Mouse (Mus musculus) G1E (cell line): ENCODE results near the gene Hhex. TPM values are rescaled to one million over a fixed set of nuclear protein-coding genes. Genes with fewer than 3 reads are reported as not detected.

ENCODE experiments used
- ATAC-seq: 2 replicates; pipeline ENCODE4 v1.8.0; 2016; ENCODE audit warnings: mild to moderate bottlenecking; ENCODE audit not compliant: insufficient number of reproducible peaks, poor library complexity, low FRiP score, severe bottlenecking; ENCODE audit errors: extremely low read depth
- DNase-seq: peaks from one replicate; pipeline ENCODE4 v3.0.0; 2012; ENCODE audit warnings: low spot score
- H3K27me3 ChIP-seq: 2 replicates; pipeline ENCODE4 v1.6.1; 2012; ENCODE audit warnings: mild to moderate bottlenecking, low read length, inconsistent platforms; ENCODE audit not compliant: insufficient read depth
- H3K36me3 ChIP-seq: replicated peaks from 2 replicates; pipeline ENCODE3; 2012; ENCODE audit warnings: mild to moderate bottlenecking, inconsistent platforms
- H3K4me1 ChIP-seq: 2 replicates; pipeline ENCODE4 v1.6.1; 2012; ENCODE audit warnings: low read depth, low read length, inconsistent platforms, mixed read lengths; ENCODE audit not compliant: insufficient read depth
- H3K4me3 ChIP-seq: 2 replicates; pipeline ENCODE4 v1.5.1; 2012; ENCODE audit warnings: low read depth, mild to moderate bottlenecking, inconsistent platforms, low read length, moderate library complexity, mixed read lengths
- H3K9me3 ChIP-seq: replicated peaks from 2 replicates; pipeline ENCODE4 v1.6.1; 2012; ENCODE audit warnings: inconsistent platforms
- CTCF ChIP-seq: IDR thresholded peaks from 2 replicates; pipeline ENCODE4 v1.5.1; 2012; ENCODE audit warnings: low read depth, low read length, inconsistent platforms, mixed read lengths
- GATA1 ChIP-seq: IDR thresholded peaks from 2 replicates; pipeline ENCODE4 v1.6.1; 2012; ENCODE audit warnings: borderline replicate concordance, low read length, inconsistent platforms, mixed read lengths
- GATA2 ChIP-seq: IDR thresholded peaks from 2 replicates; pipeline ENCODE4 v1.6.1; 2012; ENCODE audit warnings: low read depth, low read length, inconsistent platforms, borderline replicate concordance
- POLR2AphosphoS5 ChIP-seq: IDR thresholded peaks from 2 replicates; pipeline ENCODE4 v1.6.1; 2012; ENCODE audit warnings: low read depth, low read length, inconsistent platforms; ENCODE audit not compliant: insufficient replicate concordance
- TAL1 ChIP-seq: conservative IDR thresholded peaks from 2 replicates; pipeline ENCODE4 v1.6.1; 2012; ENCODE audit warnings: low read depth, low read length, inconsistent platforms, mixed read lengths
- polyA plus RNA-seq: library from polyadenylated mRNA; stranded (reverse); fragments of >175 nt; gene quantifications from 2 replicates; pipeline ENCODE4 v1.2.3, GENCODE M21; 2012
- total RNA-seq, 2 experiments: library from RNA; stranded (forward) in 1 of 2; stranded (reverse) in 1 of 2; fragments of 200-1000 nt in 1 of 2; fragments of >200 nt in 1 of 2; fragmentation: Nextera tagmentation in 1 of 2; gene quantifications; 2 replicates each; pipeline ENCODE4 v1.2.3; 2014 to 2017

Gene Hhex
- total and polyA plus RNA-seq, 3 experiments = 45.2 to 214 (median 74.0) TPM

GRCm38 (mm10) chr19:37448212-37448611 is 13.6 kb downstream of the Hhex start:
- no peak overlapping the region for H3K4me3 ChIP-seq
- no peak for ATAC-seq
- TF ChIP-seq CTCF (no peak), TAL1 (no peak), GATA2 (no peak), POLR2AphosphoS5 (no peak), GATA1 (no peak)

GRCm38 (mm10) chr19:37449246-37449645 is 14.6 kb downstream of the Hhex start:
- ATAC-seq = no peak
- Histone ChIP-seq H3K4me3 (no peak overlapping the region), H3K36me3 (no peaks in the 10 kb centered on the region), H3K4me1 (peaks cover 15% of the 10 kb centered on the region; the same call in 1 of the 2 replicates), H3K27me3 (peaks cover 10% of the 10 kb centered on the region), H3K9me3 (no peaks in the 10 kb centered on the region; the same call in 1 of the 2 replicates)
- TF ChIP-seq POLR2AphosphoS5 (no peak), TAL1 (no peak), GATA2 (no peak), CTCF (no peak), GATA1 (no peak)
- no peak for DNase-seq

More at GRCm38 (mm10) chr19:37448212-37448611, 13.6 kb downstream of the Hhex start:
- Histone ChIP-seq H3K36me3 (no peaks in the 10 kb centered on the region), H3K4me1 (peaks cover 24% of the 10 kb centered on the region), H3K27me3 (peaks cover 10% of the 10 kb centered on the region), H3K9me3 (no peaks in the 10 kb centered on the region; the same call in 1 of the 2 replicates)
- no peak for DNase-seq

- H3K27me3 ChIP-seq = peaks cover 10% of the 10 kb centered on the region
- no peak for ATAC-seq
- DNase-seq = no peak
- no peaks in the 10 kb centered on the region for H3K36me3 ChIP-seq
- H3K4me3 ChIP-seq = no peak overlapping the region
- peaks cover 12% of the 10 kb centered on the region for H3K4me1 ChIP-seq
- TF ChIP-seq CTCF (no peak), GATA2 (no peak), TAL1 (no peak), POLR2AphosphoS5 (no peak), GATA1 (no peak)
- H3K9me3 ChIP-seq = peaks cover 11% of the 10 kb centered on the region
Observed at GRCm38 (mm10) chr19:37455528-37455927, 20.9 kb downstream of the Hhex start.

- Histone ChIP-seq H3K4me1 (peaks cover 12% of the 10 kb centered on the region), H3K4me3 (no peak overlapping the region), H3K27me3 (peaks cover 10% of the 10 kb centered on the region), H3K36me3 (no peaks in the 10 kb centered on the region), H3K9me3 (peaks cover 16% of the 10 kb centered on the region)
- ATAC-seq (no peak), DNase-seq (no peak)
- no peak for TF ChIP-seq GATA2
Observed at GRCm38 (mm10) chr19:37455961-37456360, 21.4 kb downstream of the Hhex start.

- Histone ChIP-seq H3K9me3 (peaks cover 17% of the 10 kb centered on the region), H3K4me1 (peaks cover 6% of the 10 kb centered on the region), H3K27me3 (no peaks in the 10 kb centered on the region; the same call in 1 of the 2 replicates), H3K36me3 (no peaks in the 10 kb centered on the region), H3K4me3 (no peak overlapping the region)
- DNase-seq = no peak
- no peak for ATAC-seq
- TF ChIP-seq POLR2AphosphoS5 (no peak), CTCF (no peak), TAL1 (no peak), GATA2 (no peak), GATA1 (no peak)
Observed at GRCm38 (mm10) chr19:37458013-37458412, 23.4 kb downstream of the Hhex start.

- no peak for DNase-seq
- no peaks in the 10 kb centered on the region for H3K9me3 ChIP-seq
- TF ChIP-seq GATA1 (no peak), CTCF (no peak), GATA2 (no peak), TAL1 (no peak), POLR2AphosphoS5 (no peak)
- H3K36me3 ChIP-seq = no peaks in the 10 kb centered on the region
- no peak overlapping the region for H3K4me3 ChIP-seq
- no peaks in the 10 kb centered on the region; the same call in 1 of the 2 replicates for H3K27me3 ChIP-seq
- peaks cover 27% of the 10 kb centered on the region for H3K4me1 ChIP-seq
- ATAC-seq = no peak
Observed at GRCm38 (mm10) chr19:37466403-37466802, 31.8 kb downstream of the Hhex start.

GRCm38 (mm10) chr19:37466978-37467377 is 32.4 kb downstream of the Hhex start:
- no peaks in the 10 kb centered on the region for H3K9me3 ChIP-seq
- ATAC-seq = no peak
- H3K36me3 ChIP-seq = no peaks in the 10 kb centered on the region
- no peak for DNase-seq
- no peaks in the 10 kb centered on the region; the same call in 1 of the 2 replicates for H3K27me3 ChIP-seq
- peaks cover 27% of the 10 kb centered on the region for H3K4me1 ChIP-seq
- no peak overlapping the region for H3K4me3 ChIP-seq
- no peak for TF ChIP-seq POLR2AphosphoS5
- TF ChIP-seq TAL1 = no peak
- TF ChIP-seq GATA2 = no peak
- TF ChIP-seq GATA1 = no peak
- TF ChIP-seq CTCF = no peak
